Mouse (Mus musculus) kidney, postnatal 14 days (tissue): Measurements from ENCODE around the gene Nadsyn1.
A peak's percentile ranks its signal among the peaks of the same experiment; 100 is the strongest.

Experiments
- DNase-seq: peaks from one replicate; pipeline ENCODE4 v3.0.0; 2022; ENCODE audit warnings: mixed read lengths

The Nadsyn1 gene

GRCm38 (mm10) chr7:143801195-143802065 is 21.2 kb downstream of the Nadsyn1 start:
- DNase-seq: no peak

- no peak for DNase-seq
Measured at GRCm38 (mm10) chr7:143800770-143801169, 21.9 kb downstream of the Nadsyn1 start.

GRCm38 (mm10) chr7:143798783-143799182 is 23.9 kb downstream of the Nadsyn1 start:
- no peak for DNase-seq

GRCm38 (mm10) chr7:143793121-143793520 is 29.5 kb downstream of the Nadsyn1 start:
- DNase-seq: peak; percentile 79

- peak; percentile 28 for DNase-seq
Measured at GRCm38 (mm10) chr7:143792336-143792985, 30.2 kb downstream of the Nadsyn1 start.

- DNase-seq: peak; percentile 90
Measured at GRCm38 (mm10) chr7:143783996-143784829, 38.4 kb downstream of the Nadsyn1 start, which contains the start of gene Mrgpre. TSS of gene Mrgpre (minus strand) at chr7:143784500.

- DNase-seq: no peak
Measured at GRCm38 (mm10) chr7:143783378-143783995, 39.2 kb downstream of the Nadsyn1 start.

- peak; percentile 52 for DNase-seq
Measured at GRCm38 (mm10) chr7:143777375-143777774, 45.3 kb downstream of the Nadsyn1 start.

GRCm38 (mm10) chr7:143776137-143776536 is 46.5 kb downstream of the Nadsyn1 start:
- peak; percentile 37 for DNase-seq

GRCm38 (mm10) chr7:143769461-143769860 is 53.2 kb downstream of the Nadsyn1 start:
- DNase-seq: no peak

- DNase-seq: no peak
Measured at GRCm38 (mm10) chr7:143768267-143768666, 54.4 kb downstream of the Nadsyn1 start.

GRCm38 (mm10) chr7:143766893-143767292 is 55.8 kb downstream of the Nadsyn1 start, which contains the start of gene Mrgprg:
TSS of gene Mrgprg (minus strand) at chr7:143766993.
- DNase-seq: no peak

GRCm38 (mm10) chr7:143764876-143765530 is 57.6 kb downstream of the Nadsyn1 start:
- DNase-seq: no peak

GRCm38 (mm10) chr7:143763794-143764193 is 58.9 kb downstream of the Nadsyn1 start:
- no peak for DNase-seq

- DNase-seq: no peak
Measured at GRCm38 (mm10) chr7:143758956-143759355, 63.7 kb downstream of the Nadsyn1 start.

- no peak for DNase-seq
Measured at GRCm38 (mm10) chr7:143757696-143758095, 65.0 kb downstream of the Nadsyn1 start.

- DNase-seq: peak; percentile 84
Measured at GRCm38 (mm10) chr7:143757027-143757390, 65.6 kb downstream of the Nadsyn1 start.

GRCm38 (mm10) chr7:143756125-143757026 is 66.3 kb downstream of the Nadsyn1 start, which contains the start of gene Osbpl5:
TSS of gene Osbpl5 (minus strand) at chr7:143756985.
- DNase-seq: no peak

GRCm38 (mm10) chr7:143755357-143756124 is 67.1 kb downstream of the Nadsyn1 start:
- DNase-seq: no peak
